Mouse (Mus musculus) lung, postnatal 10 days (tissue): Measurements from ENCODE around the gene Ric1.
"Not testable (repeated sequence)": the region's sequence is repeated elsewhere in the genome, so short reads cannot be mapped to it uniquely, and the experiment has no call there.

ENCODE experiments used
- DNase-seq: peaks from one replicate; pipeline ENCODE4 v3.0.0; 2021

Gene Ric1

GRCm38 (mm10) chr19:29534030-29534429 lies 11.9 kb downstream of the Ric1 start:
- DNase-seq: peak; percentile 29

- DNase-seq: no peak
Observed at GRCm38 (mm10) chr19:29542256-29542970, 20.3 kb downstream of the Ric1 start.

GRCm38 (mm10) chr19:29544026-29544425 lies 21.9 kb downstream of the Ric1 start:
- DNase-seq: no peak

- no peak for DNase-seq
Observed at GRCm38 (mm10) chr19:29550618-29551017, 28.5 kb downstream of the Ric1 start.

DNA sequence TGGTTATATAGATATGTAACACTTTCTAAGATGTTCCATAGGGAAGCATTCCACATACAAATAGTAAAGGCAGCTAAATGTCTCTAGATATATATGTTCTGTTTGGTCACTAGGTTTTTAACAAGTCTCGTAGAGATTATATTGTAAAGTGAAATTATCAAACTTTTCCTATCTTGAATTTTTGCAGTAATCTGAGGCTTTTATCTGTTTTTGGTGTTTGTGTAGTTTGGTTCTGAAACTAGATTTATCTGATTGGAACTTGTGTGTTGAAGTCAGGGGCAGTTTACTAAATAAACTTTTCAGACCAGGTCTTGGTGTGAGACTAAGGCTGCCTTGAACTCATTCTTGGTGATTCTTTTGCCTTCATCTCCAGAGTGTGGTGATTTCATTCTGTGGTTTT lies 29.0 kb downstream of the Ric1 start:
- DNase-seq: no peak

GRCm38 (mm10) chr19:29551980-29552379 lies 29.9 kb downstream of the Ric1 start:
- DNase-seq: not testable (repeated sequence)

- not testable (repeated sequence) for DNase-seq
Observed at GRCm38 (mm10) chr19:29557171-29557845, 35.2 kb downstream of the Ric1 start.

- no peak for DNase-seq
Observed at GRCm38 (mm10) chr19:29562166-29562565, 40.1 kb downstream of the Ric1 start.

DNA sequence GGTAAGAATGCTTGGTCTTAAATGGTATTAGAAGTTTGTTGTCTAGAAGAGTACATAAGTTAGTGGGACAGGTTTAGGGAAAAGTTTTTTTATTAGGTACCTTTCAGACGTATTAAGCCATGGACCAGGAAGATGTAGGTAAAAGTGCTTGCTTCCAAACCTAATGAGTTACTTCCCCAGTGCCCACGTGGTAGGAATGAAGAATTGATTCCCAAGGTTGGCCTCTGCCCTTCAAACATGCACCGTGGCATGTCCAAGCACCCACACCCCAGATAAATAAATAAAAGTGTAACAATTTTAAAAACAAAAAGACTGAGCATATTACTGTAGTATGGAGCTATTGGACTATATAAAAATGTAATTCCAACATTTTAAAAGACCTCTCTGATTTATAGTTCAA lies 40.5 kb downstream of the Ric1 start:
- DNase-seq: no peak

GRCm38 (mm10) chr19:29563258-29563779 lies 41.2 kb downstream of the Ric1 start:
- peak; percentile 82 for DNase-seq

GRCm38 (mm10) chr19:29566512-29566911 lies 44.4 kb downstream of the Ric1 start:
- no peak for DNase-seq

DNA sequence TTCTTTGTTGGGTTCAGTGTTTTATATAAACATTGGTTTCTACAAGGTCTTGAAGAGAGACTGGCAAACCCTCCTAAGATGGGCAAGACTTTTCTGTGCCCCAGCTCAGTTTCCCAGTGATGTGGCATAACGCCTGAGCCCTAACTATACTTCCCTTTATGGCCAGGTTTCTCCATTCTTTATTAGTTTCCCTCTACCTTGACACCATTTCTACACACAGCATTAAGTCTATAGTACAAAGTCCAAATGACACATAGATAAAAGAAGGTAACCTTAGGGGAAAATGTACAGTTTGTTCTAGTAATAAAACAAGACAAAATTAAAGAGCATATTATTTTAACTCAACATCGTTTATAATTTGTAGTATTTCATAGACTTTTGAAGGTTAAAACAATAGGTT lies 60.4 kb downstream of the Ric1 start:
- DNase-seq: no peak

DNA sequence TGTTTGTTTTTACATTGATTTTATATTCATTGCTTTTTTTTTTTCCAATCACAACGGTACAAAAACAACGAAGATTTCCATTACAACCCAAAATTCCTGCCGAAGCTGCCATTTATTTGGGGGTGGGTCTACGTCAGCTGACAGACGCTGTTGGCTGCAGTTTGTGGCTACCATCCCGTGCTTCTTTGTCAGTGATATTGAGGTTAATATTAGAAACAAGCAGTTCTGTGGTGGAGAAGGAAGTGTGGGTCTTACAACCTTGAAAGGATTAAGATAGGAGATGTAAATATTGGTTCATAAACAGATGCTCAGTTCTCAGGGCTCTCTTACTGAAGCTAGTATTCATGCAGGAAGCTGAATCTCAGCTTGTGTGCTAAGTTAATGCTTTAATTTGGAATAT lies 61.7 kb downstream of the Ric1 start:
- DNase-seq: no peak

- not testable (repeated sequence) for DNase-seq
Observed at GRCm38 (mm10) chr19:29593783-29594182, 71.7 kb downstream of the Ric1 start.

GRCm38 (mm10) chr19:29596276-29596675 lies 74.2 kb downstream of the Ric1 start:
- no peak for DNase-seq

- peak; percentile 12 for DNase-seq
Observed at GRCm38 (mm10) chr19:29596985-29597384, 74.9 kb downstream of the Ric1 start.

GRCm38 (mm10) chr19:29598981-29599380 lies 76.9 kb downstream of the Ric1 start:
- no peak for DNase-seq

GRCm38 (mm10) chr19:29603548-29604353 lies 81.7 kb downstream of the Ric1 start:
- no peak for DNase-seq

DNA sequence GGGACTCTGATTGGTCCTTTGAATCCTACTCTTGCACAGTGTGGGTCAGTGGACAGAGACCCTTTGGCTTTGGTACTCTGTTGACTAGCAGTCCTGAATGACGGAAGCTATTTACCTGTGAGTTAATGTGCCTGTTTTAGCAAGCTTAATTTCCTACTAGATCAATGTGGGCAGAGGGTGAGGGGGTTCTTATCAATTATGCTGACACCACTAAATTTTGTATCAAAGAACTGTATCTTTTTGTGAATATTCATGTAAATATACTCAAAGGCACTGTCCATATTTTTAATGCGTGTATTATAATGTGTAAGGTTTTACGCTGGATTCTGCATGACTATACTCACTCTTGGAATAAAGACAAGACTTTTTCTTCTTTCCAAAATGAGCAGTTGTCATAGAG lies 82.6 kb downstream of the Ric1 start:
- DNase-seq: no peak

- DNase-seq: no peak
Observed at GRCm38 (mm10) chr19:29607521-29607920, 85.4 kb downstream of the Ric1 start.

DNA sequence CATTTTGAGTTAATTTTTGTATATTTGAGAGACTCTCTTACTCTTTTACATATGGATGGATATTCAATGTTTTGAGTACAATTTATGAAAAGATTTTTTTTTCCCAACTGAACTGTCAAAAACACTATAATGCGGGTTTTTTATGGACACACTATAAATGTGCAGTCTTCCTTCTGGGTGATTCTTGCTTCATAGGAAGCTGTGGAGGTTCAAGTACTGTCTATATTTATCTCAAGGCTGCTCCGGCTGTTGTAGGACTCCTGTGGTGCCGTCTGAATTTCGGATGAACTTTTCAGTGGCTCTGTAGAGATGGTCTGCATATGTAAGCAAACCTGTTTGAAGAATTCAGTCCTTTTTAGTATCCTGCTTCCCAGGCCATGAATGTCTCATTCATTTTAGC lies 86.1 kb downstream of the Ric1 start:
- no peak for DNase-seq

DNA sequence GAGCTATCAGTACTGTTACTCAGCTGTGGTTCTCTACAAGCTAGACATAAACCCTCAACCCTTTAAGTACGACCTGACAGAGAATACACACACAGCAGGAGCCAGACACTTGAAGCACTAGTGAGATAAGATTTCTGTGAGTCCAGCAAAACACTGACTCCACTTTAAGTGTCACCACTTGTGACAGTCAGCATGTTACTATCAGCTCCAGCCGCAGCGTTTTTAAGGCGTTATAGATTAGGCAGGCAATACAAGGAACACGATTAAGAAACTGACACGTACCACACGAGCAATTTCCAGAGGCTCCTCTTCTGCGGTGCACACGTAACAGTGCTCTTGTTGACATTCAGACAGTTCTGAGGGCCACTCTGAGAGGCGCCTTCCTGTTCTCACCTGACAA lies 88.8 kb downstream of the Ric1 start:
- no peak for DNase-seq

DNA sequence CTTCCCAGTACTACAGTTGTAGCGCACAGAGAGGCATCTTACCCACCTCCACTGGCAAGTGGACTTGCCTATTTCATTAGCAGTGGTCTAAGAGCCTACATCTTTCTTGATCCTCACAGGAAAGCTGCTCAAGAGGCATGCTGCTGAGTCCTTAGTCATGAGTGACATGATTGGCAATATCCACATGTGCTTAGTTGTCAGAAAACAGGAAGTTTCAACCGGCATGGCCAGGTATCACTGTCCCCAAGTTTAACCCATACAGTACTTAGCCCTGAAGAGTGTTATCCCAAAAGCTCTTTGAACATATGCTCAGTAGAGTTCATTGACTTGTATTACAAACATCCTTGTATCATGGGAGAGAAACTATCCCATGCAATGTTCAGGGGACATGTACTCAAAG lies 90.0 kb downstream of the Ric1 start:
- DNase-seq: no peak

DNA sequence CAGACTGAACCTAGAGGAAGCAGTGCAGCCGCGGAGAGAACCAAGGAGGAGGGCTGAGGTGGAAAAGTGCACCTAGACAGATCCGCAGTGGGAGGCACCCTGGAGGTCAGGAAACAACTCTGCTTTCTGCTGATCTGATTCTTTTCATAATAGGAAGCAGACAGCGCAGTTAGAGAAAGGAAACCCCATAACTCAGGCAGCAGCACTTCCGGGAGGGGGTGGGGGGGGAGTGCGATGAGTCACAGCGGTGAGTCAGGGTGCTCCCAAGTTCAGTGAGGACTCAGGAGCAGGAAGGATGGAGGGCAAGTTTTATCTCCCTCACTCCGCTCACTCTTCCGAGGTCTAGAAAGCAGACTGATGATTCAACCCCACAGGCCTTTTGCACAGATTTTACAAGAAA lies 119.0 kb downstream of the Ric1 start:
- peak; percentile 12 for DNase-seq
